Mouse (Mus musculus) lung, adult 18-20 months (tissue): ENCODE measurements around the gene Gpr68.

Experiments used
- DNase-seq, 2 experiments: peaks; one replicate each; pipeline ENCODE4 v3.0.0; 2022; ENCODE audit warnings: mixed read lengths in 2 of 2

Gpr68 gene

DNA sequence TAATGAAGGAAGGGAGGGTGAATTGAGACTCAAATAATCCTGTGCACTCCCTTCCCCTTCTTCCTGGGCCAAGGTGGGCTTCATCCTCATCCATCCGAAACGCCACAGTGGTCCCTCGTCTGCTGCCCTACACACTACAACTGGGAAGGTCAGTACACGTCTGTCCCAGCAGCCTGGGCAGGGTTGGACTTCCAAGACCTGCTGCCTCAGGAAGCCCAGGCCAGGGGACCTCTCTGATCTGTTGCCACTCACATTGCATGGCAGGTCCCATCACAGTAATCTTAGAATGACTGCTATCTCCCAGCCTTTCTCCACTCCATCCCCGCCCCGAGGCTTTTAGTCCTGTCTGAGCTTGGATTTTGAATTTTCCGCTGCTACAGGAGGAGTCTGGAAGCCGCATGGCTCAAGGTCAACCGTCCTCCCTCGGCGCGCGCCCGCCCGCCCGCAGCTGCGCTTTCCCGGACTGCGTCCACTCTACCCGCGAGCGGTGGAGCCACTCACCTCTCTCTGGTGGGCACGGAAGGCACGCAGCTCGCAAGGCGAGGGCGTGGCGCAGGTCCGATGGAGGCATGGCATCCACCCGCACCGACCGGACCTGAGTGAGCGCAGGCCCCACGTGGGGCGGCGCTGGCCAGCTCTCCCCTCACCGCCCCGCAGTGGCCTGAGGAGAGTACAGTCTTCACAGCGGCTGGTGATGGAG is at the start of gene Gpr68:
Gpr68 (minus strand) TSS at position 601 of the 700 bp plus-strand sequence.
- DNase-seq: peak in 1 of 2 experiments; percentile 18

DNA sequence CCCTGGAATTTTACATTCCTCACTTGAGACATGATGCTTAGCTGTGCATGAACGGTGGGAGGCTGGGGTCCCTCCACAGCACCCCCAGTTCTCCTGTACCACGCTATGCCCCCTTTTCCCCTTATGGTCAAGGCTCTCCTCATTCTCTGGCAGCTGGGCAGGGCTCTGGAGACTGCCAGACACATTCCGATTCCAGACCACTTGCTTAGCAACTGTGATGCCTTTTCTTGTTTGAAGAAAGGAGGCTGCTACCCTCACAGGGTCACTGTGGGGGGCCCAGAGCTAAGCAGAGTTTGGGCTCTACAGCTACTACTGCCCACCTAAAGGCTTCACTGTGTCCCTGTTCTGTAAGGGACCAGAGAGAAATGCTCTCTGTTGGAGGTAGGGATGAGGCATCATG is 49.3 kb upstream of the Gpr68 start:
- DNase-seq: no peak

DNA sequence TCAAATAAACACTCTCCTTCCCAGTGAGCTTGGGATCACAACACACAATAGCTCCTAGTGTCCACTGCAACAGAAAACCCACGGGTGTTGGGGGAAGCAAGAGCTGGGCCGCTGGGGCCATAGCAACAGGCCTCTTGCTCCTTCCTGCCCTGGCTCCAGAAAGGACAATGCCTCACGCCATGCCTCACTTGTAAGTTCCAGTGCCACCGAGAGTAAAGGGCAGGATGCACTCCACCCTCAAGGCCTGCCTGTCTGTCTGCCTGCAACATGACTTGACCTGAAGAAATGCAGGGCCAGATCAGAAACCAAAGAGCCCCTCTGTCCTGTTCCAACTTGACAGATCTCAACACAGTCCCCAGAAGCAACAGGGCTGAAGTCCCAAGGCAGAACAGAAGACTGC is 48.8 kb upstream of the Gpr68 start:
- DNase-seq: no peak

DNA sequence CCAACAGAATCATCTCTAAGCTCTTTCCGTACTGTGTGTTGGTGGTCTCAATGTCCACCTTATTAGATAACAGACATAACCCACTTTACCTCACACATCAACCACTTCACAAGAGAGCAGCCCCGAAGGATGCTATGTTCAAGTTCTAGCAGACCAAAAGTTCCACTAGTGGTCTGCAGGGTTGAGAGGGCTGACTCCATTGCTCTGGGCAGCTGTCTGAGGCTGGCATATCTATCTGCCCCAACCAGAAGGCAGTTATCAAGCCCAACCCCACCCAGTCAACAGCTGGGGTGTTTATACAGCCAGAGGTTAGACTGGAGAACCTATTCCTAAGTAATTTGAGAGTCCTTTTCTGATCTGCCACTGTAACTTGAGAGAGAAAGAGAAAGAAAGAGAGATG is 48.0 kb upstream of the Gpr68 start:
- no peak for DNase-seq

DNA sequence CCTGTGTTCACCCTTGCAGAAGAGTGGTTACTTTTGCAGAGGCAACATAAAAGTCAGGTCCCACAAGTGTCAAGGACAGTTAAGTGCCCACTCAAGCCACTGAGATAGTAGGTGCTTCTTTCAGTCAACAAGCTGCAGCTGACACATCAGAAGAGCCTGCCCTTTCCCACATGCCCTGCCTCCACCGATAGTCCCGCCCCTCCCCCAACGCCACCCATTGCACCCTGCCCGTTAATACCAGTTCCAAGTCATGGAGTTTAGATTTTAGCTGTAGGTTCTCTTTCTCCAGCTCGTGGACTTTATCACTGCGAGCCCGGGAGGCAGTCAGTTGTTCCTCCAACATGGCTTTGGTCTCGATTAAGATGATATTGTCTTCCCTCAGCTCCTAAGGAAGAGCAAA is 45.9 kb upstream of the Gpr68 start:
- no peak for DNase-seq

DNA sequence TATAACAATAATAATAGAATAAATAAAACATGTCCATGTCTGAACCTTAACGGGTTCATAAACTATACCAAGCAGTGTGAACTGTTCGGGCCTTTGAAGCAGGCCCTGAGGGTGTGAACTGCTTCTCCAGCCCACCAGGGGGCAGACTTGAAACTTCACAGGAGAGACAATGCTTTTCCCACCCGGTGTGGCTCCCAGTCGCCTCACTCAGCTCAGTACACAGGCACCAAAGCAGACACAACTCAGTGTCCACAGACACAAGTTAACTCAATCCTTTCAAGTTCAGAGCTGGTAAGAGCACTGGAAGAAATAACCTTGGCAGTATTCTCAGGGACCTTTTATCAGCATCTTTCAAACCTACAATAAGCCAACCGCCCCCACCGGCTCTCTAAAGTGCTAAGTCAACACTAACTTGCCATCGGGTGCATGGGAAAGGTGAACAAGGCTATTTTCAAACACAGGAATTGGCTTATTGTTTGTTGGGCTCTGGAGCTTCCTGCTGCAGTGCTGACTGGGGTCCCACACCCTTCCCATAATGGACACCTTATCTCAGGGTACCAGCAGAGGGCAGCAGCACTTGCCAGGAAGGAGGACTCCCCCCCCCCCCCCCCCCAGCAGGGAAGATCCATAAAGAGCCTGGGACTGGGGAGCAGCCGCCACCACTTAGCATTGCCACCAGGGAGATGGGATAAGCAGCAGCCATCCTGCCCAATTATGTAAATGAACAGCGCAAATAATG is 44.4 kb upstream of the Gpr68 start:
- DNase-seq: peak; percentile 69 to 77

DNA sequence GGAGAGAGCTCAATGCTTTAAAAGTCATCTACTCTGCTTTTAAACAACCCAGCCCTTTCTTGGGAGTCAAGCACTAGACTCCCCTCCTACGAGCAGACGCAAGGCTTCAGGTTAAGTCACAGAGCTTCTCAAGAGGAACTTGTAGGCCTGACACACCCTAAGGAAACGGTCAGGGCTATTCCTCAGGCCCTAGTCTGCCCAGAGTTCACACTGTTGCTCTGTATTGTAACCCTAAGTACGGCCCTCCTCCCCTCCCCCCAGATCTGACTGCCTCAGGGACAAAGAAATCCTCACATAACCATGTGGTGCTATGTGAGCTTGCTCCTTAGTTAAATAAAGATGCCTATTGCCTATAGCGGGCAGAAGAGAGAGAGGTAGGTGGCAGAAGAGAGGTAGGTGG is 41.1 kb upstream of the Gpr68 start:
- peak in 1 of 2 experiments; percentile 49 for DNase-seq

DNA sequence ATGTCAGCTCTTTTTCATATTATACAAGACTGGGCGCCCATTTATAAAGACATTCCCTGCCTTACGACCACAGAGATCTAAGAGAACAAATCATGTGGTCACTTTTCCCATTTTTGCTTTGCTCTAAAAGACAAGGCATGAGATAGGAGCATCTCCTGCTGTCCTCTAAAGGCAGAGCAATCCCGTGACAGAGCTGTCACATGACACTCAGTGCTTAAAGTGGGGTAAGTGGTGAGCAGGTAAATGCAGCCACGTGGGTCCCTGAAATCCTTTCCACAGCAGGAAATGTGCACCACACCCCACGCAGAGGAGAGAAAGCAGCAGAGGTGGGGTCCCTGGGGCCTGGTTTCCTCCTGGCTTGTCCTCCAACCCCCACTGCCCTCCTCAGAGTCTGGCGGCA is 40.0 kb upstream of the Gpr68 start:
- DNase-seq: no peak

DNA sequence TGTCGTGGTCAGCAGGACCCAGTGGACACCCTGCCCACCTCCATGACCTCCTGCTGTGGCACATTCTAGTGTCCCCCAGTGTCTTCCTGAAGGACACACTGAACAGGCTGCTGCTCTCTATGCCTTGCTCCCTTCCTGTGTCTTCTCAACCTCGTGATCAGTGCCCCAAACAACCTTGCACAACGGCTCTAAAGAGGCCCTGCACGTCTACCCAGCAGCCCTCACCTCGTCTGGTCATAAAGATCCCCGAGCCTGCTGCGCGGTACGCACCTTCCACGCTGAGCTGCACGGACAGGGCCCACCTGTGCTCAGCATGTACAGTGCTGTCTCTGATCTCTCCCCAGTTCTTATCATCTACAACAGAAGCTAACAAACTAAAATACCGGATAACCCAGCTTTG is 38.0 kb upstream of the Gpr68 start:
- no peak for DNase-seq

DNA sequence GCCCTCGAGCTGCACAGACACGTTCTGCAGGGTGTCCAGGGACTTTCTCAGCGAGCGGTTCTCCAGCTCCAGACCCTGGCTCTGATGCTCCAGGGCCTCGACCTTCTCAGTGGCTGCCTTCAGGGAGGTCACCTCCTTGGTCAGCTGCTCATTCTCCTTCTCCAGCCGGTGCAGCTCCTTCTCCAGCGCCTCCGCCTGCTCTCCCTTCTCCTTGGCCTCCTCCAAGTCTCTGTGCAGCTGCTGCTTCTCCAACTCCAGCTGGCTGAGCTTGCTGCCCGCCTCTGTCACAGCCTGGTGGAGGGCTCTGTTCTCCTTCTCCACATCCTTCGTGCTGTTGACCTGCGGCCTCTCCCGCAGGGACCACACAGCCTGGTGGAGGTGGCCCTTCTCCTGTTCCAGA is 37.5 kb upstream of the Gpr68 start:
- DNase-seq: no peak

DNA sequence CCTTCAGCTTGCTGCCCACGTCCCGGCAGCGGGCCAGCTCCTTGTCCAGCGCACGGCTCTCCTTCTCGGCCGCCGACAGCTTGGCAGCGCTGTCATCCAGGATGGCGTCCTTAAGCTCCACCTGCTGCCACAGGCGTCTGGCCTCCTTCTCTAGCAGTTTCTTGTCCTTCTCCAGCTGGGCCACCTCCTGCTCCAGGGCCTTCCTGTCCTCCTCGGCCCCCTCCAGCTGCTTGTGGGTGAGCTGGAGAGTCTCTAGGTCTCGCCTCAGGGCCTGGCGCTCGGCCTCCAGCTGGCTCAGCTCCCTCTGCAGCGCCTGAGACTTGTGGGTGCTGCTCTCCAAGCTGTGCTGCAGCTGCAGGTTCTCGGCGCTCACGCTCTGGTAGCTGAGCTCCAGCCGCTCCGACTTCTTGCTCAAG is 36.9 kb upstream of the Gpr68 start:
- DNase-seq: no peak

DNA sequence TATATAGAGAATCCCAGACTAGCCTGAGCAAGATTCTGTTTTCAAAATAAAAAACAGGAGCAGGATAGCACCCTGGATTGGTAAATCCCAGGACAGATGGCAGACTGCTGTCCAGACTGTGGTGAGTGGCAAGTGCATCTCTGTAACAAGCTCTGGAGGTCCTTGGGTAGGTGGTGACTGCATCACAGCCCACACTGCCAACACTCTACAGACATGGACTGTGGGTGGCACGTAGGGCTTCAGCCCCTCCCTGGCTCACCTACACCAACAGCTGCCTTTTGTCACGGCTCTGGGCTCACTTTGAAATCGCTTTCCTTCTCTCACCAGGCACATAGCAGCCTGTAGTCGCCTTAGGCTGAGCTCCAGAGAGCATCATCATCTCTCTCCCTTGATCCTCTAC is 35.1 kb upstream of the Gpr68 start:
- DNase-seq: no peak

DNA sequence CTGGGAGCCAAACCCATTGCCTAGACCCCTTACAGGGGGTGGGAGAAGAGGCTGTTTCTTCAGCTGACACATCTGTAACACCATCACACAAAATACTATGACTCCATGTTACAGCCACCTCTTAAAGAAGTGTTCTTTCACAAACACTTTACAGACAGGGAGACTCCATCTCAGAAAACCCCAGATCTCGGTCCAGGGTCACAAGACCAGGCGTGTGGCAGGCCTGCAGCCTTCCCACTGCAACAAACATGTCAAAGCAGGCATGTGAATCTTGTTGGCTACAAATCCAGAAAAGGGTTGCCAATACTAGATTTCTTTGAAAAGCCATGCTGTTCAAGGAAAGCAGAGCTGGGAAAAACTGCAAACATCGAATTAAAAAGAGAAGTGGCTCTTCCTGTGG is 33.4 kb upstream of the Gpr68 start:
- no peak for DNase-seq

DNA sequence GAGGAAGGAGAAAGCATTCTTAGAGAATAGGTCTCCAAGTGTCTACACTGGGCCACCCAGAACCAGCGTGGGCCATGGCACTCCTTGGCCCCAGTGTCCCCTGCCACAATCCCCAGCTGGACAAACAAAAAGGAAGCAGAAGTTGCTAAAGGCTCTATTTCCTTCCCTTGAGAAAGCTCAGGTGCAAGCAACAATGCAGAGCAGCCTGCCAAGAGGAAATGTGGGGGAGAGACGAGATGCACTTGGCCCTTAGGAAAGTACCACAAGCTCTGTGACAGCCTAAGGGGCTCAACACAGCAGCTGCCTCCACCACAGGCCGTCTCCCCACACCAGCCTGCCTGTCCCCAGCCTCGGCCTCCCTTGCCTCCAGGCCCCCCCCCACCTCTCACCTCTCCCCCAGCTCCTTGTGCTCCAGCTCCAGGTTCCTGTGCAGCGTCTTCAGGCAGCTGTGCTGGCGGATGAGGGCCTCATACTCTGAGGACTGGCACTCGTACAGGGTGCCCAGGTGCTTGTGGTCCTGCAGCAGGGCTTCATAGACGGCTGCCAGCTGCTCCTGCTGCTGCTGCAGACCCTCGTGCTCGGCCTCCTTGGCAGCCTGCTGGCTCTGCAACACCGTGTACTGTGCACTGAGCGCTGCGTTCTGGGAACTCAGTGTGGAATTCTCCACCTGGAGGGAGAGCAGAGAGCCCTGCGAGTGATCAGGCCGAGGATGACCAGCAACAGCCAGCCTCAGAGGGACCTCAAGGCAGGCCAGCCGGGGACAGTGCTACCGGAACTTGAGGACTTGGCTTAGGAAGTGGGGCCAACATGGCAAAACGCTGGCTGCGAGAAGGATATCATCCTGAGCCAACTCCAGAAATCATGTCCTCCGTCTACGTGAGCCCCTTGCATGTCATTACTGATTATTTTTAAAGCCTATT is 29.7 kb upstream of the Gpr68 start:
- peak; percentile 61 to 63 for DNase-seq

DNA sequence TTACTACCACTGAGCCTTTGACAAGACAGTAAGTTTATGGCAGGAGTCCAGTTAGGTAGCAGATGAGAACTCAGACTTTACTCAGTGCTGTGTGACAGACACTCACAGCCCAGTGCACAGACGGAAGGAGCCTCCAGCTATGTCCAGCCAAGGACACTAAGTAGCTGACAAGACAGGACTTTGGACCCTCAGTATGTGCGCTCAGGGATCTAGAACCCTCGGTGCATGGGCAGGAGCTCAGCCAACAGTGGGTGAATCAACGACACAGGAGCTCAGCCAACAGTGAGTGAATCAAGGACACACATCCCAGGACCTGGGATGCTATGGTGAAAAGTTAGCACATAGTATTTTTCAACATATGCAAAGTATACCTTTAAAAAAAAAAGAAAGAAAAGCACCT is 28.7 kb upstream of the Gpr68 start:
- no peak for DNase-seq

DNA sequence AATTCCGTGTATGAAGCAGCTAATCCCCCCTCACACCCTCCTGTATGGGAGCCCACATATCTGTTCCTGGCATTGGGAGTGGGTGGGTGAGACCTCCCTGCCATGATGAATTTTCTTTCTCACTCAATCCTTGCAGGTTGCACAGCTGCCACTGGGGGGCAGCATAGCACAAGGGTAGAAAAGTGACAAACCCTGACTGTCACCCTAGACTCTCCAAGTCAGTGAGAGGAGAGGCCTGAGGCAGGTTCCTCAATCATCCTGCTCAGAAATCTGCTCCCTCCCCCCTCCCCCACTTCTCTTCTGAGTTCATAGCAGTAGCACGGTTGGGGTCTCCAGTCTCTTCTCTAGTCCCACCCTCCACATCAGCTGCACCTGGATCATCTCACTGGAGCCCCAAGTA is 28.1 kb upstream of the Gpr68 start:
- peak; percentile 63 to 68 for DNase-seq

DNA sequence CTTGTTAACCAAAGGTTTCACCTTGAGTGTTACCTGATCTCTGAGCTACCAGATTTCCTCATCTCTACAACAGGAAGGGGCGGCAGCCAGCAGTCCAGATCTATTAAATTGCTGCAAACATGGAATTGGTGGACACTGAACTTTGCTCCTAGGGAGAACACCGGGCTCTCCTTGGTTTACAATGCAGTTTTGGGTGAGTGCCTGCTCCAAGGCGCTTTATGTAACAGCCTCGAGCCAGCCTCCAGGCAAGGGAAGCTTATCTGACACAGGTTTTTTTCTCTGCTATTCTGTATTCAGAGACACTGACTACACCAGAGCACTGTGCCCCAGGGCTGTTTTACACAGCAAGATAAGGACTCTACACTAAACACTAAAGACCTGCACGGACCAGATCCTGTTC is 26.8 kb upstream of the Gpr68 start:
- DNase-seq: no peak

DNA sequence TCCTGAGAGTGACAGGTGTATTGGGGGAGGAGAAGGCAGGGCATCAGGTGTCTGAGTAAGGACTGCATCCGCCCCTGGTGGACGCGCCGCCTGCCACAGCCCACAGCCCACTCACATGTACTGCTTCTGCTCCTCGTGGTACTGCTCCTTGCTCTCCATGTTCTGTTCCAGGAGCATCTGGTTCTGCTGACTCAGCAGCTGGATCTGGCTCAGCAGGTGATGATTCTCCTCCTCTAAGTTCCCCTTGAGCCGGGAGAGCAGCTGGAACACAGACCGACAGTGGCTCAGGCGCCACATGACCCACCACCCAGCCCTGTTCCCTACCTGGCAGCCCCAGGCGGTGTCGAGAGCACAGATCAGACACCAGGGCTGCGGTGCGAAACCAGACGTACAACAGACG is 23.7 kb upstream of the Gpr68 start:
- DNase-seq: no peak

DNA sequence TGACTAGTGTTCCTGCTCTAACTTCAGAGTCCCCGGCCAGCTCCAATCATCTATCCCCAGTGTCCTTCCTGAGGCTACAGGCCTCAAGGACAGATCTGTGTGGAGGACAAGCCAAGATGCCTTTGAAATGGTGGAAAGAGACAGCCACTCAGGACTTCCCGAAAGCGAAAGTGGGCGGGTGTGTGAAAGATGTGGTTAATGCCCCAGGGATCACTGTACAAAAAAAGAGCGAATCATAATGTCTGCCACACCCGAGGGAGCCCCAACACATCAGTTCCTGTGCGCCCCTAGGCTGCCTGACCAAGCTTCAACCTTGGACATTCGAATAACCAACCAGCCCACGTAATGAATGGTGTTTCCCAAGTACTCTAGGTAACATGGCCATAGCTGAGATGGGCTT is 20.3 kb upstream of the Gpr68 start:
- no peak for DNase-seq

DNA sequence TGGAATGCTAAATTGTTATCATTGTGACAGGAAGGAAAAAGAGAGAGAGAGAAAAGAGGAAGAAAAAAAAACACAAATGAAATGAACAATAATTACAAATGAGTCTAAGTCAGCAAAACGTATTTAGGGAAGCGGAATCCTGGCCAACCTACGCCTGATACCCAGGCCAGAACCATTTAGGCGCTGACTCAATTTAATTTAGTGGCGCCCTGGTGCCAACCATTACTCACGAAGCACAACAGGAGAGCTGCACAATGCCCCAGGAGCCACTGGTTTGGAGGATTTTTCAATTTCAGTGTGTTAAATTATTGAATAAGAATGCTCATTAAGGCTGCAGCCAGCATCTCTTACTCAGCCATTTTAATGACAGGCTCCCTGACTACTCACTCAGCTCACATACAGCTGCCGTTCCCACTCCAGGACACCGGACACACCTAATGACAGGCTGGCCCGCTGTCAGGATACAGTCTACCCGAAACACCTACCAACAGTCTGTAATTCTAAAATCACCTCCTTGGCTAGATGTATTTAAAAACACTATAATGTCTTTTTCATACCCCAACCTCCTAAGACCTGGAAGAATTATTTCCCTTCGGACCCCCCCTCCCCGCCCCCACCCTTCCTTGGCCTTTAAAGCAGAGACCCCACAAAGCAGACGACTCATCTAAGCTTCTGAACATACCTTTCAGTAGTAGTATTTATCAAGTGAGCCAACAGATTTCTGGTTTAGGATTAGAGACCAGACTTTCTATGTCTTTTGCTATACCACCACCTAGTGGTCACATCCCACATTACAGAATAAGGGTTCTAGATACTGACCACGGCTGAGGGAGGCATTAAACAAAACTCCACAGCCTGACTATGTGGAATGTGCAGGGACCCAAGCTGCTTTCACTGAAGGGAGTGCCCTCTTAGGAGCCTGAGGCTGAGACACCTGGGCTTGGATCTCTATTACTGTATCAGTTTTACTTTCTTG is 17.9 kb upstream of the Gpr68 start:
- peak in 1 of 2 experiments; percentile 58 for DNase-seq

DNA sequence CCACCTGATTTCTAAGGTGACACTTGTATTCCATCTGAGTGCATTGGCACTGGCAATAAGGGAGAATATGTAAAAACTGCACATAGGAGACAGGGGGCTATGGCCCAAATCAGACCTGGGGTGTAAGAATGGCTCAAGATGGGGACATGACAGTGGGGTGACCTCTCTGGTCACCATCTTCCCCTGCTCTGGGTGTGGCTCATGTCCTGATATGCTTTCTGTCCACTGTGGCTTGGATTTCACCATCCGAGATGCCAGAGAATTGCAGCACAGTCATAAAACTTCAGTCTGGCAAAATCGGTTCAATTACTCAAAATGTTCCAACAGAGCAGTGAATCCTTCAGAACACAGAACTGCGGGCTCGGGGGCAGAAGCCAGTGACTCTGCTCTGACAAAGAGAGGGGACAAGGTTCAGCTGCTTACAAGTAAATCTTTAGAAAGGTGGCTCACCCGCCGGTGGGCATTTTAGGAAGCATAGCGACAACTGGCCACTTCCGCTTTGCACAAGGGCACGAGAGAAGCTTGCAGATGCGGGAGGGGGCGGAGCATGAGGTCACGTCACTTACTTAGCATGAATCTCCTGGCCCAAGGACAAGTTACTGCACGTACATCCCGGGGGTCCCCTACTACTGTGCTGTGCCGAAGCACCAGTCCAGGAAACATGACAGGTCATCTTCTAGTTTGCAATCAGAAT is 16.8 kb upstream of the Gpr68 start:
- no peak for DNase-seq

DNA sequence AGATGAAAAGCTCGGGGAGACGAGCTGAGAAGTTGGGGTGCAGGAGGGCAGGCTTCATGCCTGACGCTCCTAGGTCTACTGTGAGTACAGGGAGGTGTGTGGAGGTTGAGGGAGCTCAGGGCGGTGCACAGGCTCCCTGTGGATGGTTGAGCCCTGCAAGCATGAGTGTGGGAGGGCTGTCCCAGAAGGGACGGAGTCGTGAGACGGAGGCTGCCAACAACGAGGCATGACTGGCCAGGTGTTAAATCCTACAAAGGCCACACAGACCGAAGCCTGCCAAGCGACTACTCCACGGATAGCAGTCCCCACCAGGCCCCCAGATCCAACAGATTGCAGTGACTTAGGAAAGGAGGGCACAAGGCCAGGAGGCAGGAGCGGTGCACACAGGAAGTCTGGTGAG is 2.7 kb upstream of the Gpr68 start:
- no peak for DNase-seq
